Mouse (Mus musculus) left cerebral cortex, adult 11 months (tissue): ENCODE results near the gene Nat9.

ENCODE experiments used
- DNase-seq: peaks from one replicate; pipeline ENCODE4 v3.0.0; 2022; ENCODE audit warnings: low spot score

Gene Nat9

GRCm38 (mm10) chr11:115176399-115177190 is 11.1 kb downstream of the Nat9 start:
- DNase-seq, result no peak

GRCm38 (mm10) chr11:115173549-115174339 is 13.9 kb downstream of the Nat9 start:
- no peak for DNase-seq

GRCm38 (mm10) chr11:115172825-115173287 is 14.8 kb downstream of the Nat9 start:
- no peak for DNase-seq

- no peak for DNase-seq
Measured at GRCm38 (mm10) chr11:115171125-115171524, 16.5 kb downstream of the Nat9 start.

- DNase-seq, result no peak
Measured at GRCm38 (mm10) chr11:115169430-115169829, 18.2 kb downstream of the Nat9 start.

- no peak for DNase-seq
Measured at GRCm38 (mm10) chr11:115167631-115168249, 19.9 kb downstream of the Nat9 start.

GRCm38 (mm10) chr11:115166776-115167175 is 20.9 kb downstream of the Nat9 start:
- no peak for DNase-seq

- no peak for DNase-seq
Measured at GRCm38 (mm10) chr11:115164976-115165374, 22.7 kb downstream of the Nat9 start.

GRCm38 (mm10) chr11:115164341-115164975 is 23.2 kb downstream of the Nat9 start:
- no peak for DNase-seq

GRCm38 (mm10) chr11:115163568-115164150 is 24.0 kb downstream of the Nat9 start:
- no peak for DNase-seq

- DNase-seq, result peak; percentile 93
Measured at GRCm38 (mm10) chr11:115162832-115163480, 24.7 kb downstream of the Nat9 start, which contains the start of gene Slc9a3r1. TSS of gene Slc9a3r1 (plus strand) at chr11:115163341.

GRCm38 (mm10) chr11:115162205-115162601 is 25.5 kb downstream of the Nat9 start:
- no peak for DNase-seq

- no peak for DNase-seq
Measured at GRCm38 (mm10) chr11:115161578-115162204, 26.0 kb downstream of the Nat9 start.

- no peak for DNase-seq
Measured at GRCm38 (mm10) chr11:115160883-115161577, 26.6 kb downstream of the Nat9 start.

GRCm38 (mm10) chr11:115160016-115160797 is 27.5 kb downstream of the Nat9 start:
- DNase-seq, result peak; percentile 54

- no peak for DNase-seq
Measured at GRCm38 (mm10) chr11:115157933-115158719, 29.5 kb downstream of the Nat9 start.

- DNase-seq, result no peak
Measured at GRCm38 (mm10) chr11:115155053-115155634, 32.5 kb downstream of the Nat9 start.

GRCm38 (mm10) chr11:115153699-115154292 is 33.9 kb downstream of the Nat9 start:
- DNase-seq, result no peak
